Mouse (Mus musculus) layer of hippocampus, adult 9-10 months (tissue): ENCODE measurements around the gene Baat.
"Not testable (repeated sequence)": the region's sequence is repeated elsewhere in the genome, so short reads cannot be mapped to it uniquely, and the experiment has no call there.

ENCODE experiments used
- DNase-seq: peaks from one replicate; pipeline ENCODE4 v3.0.0; 2022; ENCODE audit warnings: low spot score

The Baat gene

DNA sequence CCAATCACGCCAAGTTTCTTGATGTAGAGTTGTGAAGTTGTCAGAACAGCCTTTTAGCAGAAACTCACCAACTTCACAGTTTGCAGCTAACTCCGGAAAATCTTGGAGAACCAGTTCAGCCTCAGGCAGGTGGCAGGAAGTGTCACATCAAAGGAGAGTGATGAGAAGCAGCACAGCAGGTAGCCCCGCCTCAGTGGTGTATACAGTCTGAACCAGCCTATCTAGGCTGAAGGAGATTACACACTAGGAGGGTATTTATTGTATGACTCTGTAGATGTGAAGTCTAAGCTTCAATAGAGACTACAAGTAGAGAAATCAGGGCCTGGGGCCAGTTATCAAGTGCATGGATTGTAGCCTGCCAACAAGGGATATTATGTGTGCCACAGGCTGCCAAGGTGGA lies 25.5 kb downstream of the Baat start:
- no peak for DNase-seq

DNA sequence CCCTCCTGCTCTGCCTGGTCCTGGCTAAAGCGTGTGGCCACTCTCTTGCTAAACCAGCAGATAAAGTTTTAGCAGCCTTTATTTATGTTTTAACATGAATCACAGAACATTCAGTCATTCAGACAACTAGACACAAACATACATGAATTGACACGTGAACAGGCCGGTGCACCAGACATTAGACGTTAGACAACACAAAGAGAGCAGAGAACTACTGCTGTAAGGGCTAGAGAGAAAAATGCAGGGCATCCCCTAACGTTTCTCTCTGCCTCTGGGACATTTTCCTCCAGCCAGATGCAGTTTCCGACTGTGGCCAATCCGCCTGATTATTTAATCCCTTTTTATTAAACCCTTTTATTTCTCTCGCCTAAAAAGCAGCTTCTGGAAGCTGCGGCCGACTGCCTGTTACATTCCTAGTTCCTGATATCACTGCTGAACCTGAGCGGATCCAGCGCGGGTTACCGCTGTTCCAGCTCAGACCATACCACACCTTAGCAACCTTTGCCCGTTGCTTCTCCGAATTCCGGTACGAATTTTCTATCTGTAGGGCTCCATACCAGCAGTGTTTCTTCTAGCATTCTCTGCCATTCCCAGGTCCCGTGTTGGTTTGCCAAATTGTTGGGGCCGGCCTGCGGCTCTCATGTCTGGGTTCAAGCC lies 26.1 kb downstream of the Baat start:
- DNase-seq, result no peak

DNA sequence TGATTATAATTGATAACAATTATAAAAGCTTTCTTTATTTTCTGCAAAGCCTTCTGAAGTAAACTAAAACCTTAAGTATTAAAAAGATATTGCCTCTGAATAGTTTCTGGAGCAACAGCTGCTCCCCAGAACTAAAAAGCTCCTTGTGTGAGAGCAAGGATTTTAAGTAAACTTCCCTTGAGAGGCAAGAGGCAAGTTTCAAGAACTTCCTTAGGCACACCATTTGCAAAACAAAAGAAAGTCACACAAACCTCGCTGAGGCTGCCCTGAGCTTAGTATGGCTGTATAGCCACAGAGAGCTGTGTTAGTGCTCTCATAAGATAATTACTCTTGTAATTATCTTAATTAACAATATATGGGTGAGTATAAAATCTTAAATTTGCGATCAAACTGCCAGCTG lies 27.3 kb downstream of the Baat start:
- DNase-seq, result not testable (repeated sequence)

DNA sequence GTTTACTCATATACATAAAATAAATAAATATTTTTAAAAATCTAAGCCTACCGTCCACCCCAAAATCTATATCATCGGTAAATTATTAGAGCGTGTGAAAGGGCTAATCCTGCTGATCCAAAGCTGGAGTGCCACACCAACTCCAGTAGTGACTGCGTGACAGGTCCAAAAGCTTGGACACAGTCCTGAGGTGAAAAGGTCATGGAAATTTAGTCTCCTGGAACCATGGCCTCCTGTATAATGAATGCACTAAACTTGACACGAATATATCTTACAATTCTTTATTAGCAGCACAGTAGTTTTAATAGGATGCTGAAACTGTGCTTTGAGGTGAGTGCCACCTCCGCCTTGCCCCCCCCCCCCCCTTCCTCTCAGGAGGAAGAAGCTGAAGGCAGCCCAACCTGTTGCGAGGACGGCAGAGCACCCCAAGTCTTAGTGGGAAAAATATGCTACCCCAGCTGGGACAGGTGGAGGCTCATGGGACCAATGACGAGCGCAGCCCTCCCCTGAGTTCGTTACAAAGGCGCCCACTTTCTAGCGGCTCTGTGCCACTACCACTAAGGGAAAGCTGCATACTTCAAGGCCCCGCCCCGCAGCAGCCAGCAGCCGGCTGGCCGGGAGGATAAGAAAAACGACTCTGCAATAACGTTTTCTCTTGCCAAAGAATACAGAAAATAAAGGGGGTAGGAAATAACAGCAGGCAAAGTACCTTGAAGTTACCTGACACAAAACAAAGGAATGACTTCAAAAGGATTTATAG lies 28.1 kb downstream of the Baat start:
- no peak for DNase-seq

DNA sequence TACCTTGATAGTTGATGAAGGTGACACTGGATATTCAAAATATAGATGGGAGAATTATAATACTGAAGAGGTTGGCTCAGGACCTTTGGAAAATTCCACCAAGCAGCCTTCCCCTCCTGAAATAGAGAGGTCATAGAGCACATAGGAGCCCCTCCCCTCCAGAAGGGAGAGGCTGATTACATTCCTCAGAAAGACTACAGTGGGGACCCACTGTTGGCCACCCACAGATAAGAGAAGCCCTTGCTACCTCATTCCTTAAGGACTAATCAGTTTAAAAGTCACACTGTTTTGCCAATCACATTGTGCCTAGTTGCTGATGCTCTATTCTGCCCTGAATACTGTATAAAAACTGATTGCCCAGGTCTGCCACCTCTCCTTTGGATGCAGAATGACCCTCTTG lies 31.8 kb downstream of the Baat start:
- no peak for DNase-seq

DNA sequence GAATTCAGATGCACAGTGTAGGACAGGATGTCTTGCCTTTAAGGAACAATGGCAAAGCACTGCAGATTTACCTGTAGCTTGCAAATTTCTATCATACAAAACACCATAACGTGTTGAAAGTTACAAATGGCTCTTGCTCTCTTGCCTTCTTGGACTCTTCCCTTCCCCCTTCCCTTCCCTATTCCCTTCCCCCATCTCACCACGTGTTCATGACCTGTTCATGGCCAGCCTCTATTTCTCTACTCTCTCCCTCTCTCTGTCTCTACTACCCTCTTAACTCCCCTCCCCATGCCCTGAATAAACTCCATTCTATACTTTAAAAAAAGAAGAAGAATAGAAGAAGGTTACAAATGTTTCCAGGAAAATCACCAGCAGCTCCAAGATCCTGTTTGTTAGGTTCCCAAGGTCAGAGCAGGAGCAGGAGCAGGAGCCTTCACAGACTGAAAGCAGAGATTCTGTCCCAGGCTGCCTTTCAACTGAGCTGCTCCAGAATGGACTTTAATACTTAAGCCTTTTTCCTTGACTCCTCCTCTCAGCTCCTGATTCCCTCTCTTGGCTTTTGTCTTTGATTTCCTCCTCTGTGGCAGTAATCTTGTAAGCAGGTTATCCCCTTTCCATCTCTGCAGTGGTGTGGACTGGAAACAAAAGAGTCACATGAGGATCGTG lies 32.8 kb downstream of the Baat start, which contains the start of gene Acnat1:
Gene Acnat1, minus strand, starts transcription at position 478 of the 666 bp plus-strand sequence.
- DNase-seq, result no peak

DNA sequence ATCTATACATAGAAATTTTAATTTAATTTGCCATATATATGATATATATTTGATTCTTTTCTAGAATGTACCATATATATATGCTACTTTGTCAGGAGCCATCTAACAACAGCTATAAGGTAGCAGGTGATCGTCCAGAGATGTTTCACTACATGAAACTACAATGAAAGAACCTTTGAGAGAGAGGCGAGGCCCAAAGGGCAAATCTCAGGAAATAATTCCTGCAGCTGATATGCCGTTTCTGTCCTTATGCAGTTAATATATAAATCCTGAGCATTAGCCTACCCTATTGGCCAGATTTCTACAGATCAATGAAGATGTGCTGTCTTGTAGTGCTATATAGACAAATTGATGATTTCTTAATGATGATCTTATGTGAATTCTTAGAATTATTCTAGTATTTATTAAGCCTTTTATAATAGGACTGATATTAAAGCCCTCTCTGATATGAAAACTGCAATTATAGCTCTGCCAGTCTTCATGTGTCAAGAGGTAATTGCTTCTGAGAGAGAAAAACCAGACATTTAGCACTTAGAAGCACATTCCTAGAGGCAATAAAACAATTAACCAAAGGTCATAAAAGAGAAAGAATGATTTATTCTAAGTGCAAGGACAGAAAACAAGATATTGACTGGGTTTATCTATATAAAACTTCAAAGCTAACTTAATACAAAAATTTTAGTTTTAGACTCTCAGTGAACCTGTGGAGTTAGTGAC lies 36.8 kb downstream of the Baat start:
- no peak for DNase-seq

DNA sequence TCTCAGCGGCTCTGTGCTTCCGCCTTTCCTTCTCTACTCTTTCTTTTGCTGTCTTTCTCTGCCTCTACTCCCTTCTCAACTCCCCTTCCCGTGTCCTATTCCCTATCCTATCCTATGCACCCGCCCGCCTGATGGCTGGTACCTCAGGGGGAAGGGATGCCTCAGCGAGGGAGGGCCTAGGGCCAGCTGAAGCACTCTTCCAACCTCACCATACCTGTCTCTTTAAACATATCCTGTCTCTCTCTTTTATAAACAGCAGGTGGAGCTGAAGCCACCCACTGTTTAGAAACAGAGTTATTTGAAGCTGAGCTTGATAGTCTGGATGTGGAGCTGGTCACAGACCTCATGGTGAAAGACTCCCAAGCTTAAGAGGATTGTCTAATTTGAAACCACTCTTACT lies 39.0 kb downstream of the Baat start:
- DNase-seq, result no peak

DNA sequence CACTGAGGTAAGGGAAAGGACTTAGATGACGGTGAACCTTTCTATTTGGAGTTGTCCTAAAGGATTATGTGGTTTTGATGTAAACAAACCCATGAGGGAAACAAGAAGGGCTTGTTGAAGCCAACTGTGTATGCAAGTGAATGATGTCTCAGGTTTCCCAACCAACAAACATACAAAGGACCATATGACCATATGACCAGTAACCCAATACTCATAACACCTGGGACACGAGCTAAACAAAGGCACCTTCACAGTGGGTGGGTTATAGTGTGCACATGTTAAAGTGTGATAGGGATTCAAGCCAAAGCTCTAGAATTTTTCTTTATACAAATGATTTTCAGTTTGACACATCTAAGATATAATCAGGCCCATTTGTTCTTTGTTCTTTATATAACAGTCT lies 50.2 kb downstream of the Baat start:
- DNase-seq, result no peak

DNA sequence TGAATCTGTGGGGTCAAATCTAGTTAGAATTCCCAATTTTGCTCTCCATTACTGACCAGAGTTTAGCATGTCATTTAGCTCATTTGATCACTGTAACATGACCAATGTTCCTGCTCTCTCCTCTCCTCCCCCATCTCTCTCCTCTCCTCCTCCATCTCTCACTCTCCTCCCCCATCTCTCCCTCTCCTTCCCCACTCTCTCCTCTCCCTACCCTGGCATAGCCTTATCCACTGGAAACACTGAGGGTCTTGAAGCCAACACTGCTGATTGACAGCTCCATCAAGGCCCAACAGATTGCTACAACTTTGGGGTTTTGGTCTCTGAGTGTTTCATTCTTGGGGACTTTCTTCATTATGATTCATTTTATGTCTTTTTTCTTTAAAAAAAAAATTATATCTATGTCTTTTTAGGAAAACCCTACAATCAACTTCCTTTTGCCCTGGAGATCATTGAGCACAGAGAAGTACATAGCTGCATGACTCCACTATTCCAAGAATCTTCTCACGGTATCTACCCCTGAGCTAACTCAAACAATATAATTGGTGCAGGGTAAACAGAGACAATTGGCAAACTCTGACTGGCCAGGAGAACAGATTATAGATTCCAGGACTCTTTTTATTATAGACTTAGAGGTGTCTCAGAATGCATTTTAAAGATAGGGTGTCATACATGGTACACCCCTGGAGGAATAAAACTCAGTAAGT lies 54.4 kb downstream of the Baat start:
- DNase-seq, result no peak

DNA sequence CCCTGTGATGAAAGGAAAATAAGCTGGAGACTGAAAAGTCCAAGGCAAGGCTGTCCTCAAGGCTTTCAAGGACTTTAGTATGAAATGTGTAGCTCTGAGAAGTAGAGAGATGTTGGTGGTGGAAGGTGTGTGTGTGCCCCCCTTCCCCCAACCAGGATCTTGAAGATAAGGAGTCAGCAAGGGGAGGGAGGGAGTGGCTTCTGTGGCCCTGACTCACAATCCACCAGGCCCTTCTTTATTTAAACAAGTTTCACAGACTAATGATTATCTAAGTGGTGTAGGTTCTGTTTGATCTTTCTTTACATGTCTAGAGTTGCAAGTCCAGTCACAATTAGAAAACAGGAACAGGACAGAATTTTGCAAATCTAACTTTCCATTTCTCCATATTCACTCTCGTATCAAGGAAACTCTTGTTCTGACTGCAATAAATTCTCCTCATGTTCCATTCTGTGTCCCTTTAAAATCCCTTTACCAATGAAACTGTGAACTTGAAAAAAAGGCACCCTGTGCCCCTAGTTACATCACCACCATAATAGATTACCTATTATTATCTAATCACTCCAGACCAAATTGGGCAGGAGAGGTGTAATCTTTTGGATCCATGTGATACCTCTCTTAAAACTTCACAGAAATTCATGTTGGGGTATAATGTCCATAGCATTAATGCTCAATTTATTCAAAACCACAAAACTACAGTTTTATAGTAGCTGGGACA lies 55.1 kb downstream of the Baat start:
- DNase-seq, result not testable (repeated sequence)
